Mouse (Mus musculus) CH12.LX (cell line): ENCODE results near the gene Rab28. TPM values are rescaled to one million over a fixed set of nuclear protein-coding genes. Genes with fewer than 3 reads are reported as not detected.
A peak's percentile ranks its signal among the peaks of the same experiment; 100 is the strongest.

ENCODE experiments used
- DNase-seq: peaks from one replicate; pipeline ENCODE4 v3.0.0-alpha.2; 2013; ENCODE audit errors: extremely low read depth
- H3K27ac ChIP-seq: 2 replicates; pipeline ENCODE4 v1.5.1; 2012; ENCODE audit warnings: low read depth, mild to moderate bottlenecking, control low read depth, moderate library complexity; ENCODE audit not compliant: insufficient read depth
- H3K27me3 ChIP-seq: replicated peaks from 2 replicates; pipeline ENCODE3; 2012; ENCODE audit warnings: inconsistent platforms
- H3K36me3 ChIP-seq, 2 experiments: replicated peaks in 1 of 2; 2 replicates each; pipeline versions ENCODE3 to v1.6.1; 2012; ENCODE audit warnings: inconsistent platforms in 1 of 2, low read length in 1 of 2, mild to moderate bottlenecking in 1 of 2, mixed read lengths in 1 of 2, moderate library complexity in 1 of 2; ENCODE audit not compliant: control insufficient read depth in 1 of 2, insufficient read depth in 1 of 2
- H3K4me1 ChIP-seq, 2 experiments: 2 replicates each; pipeline ENCODE4 v1.6.1; 2012; ENCODE audit warnings: inconsistent platforms in 1 of 2, moderate library complexity in 1 of 2; ENCODE audit not compliant: insufficient read depth in 2 of 2, control insufficient read depth in 1 of 2
- H3K4me2 ChIP-seq: 2 replicates; pipeline ENCODE4 v1.6.1; 2012; ENCODE audit warnings: low read depth, mild to moderate bottlenecking, control low read depth; ENCODE audit not compliant: poor library complexity, insufficient read depth, severe bottlenecking
- H3K4me3 ChIP-seq, 3 experiments: fragments of 150-350 bp in 1 of 3; sonication (generic) in 1 of 3; replicated peaks in 1 of 3; 2 replicates each; pipeline versions ENCODE3 to v1.5.1; 2011 to 2012; ENCODE audit warnings: low read depth in 2 of 3, low read length in 2 of 3, mild to moderate bottlenecking in 2 of 3, moderate library complexity in 2 of 3, control low read depth in 1 of 3, improper control_type of control experiment in 1 of 3, inconsistent platforms in 1 of 3, mixed read lengths in 1 of 3; ENCODE audit not compliant: poor library complexity in 1 of 3
- H3K79me2 ChIP-seq: replicated peaks from 2 replicates; pipeline ENCODE4 v1.6.1; 2012; ENCODE audit warnings: mild to moderate bottlenecking, moderate library complexity; ENCODE audit not compliant: control insufficient read depth, poor library complexity, insufficient read depth, severe bottlenecking; ENCODE audit errors: extremely low read depth
- H3K9ac ChIP-seq: 2 replicates; pipeline ENCODE4 v1.6.1; 2012; ENCODE audit warnings: low read depth, mild to moderate bottlenecking, control low read depth, moderate library complexity; ENCODE audit not compliant: insufficient read depth
- H3K9me3 ChIP-seq: replicated peaks from 2 replicates; pipeline ENCODE3; 2012; ENCODE audit warnings: low read length, inconsistent platforms, mixed read lengths
- CHD1 ChIP-seq: IDR thresholded peaks from 2 replicates; pipeline ENCODE4 v1.6.1; 2012; ENCODE audit warnings: low read depth, low read length, improper control_type of control experiment, inconsistent platforms
- CTCF ChIP-seq, 2 experiments: IDR thresholded peaks in 1 of 2; conservative IDR thresholded peaks in 1 of 2; 2 replicates each; pipeline ENCODE4 v1.5.1; 2011 to 2012; ENCODE audit warnings: low read depth in 2 of 2, low read length in 2 of 2, improper control_type of control experiment in 1 of 2, inconsistent platforms in 1 of 2, mild to moderate bottlenecking in 1 of 2, moderate library complexity in 1 of 2
- E2F4 ChIP-seq: IDR thresholded peaks from 2 replicates; pipeline ENCODE4 v1.6.1; 2011; ENCODE audit warnings: low read depth, low read length, improper control_type of control experiment; ENCODE audit not compliant: insufficient replicate concordance
- EP300 ChIP-seq: IDR thresholded peaks from 2 replicates; pipeline ENCODE4 v1.6.1; 2011; ENCODE audit warnings: low read length, improper control_type of control experiment
- GABPA ChIP-seq: IDR thresholded peaks from 2 replicates; pipeline ENCODE4 v1.6.1; 2012; ENCODE audit warnings: low read depth, low read length, improper control_type of control experiment, inconsistent platforms; ENCODE audit not compliant: insufficient replicate concordance
- HCFC1 ChIP-seq: IDR thresholded peaks from 2 replicates; pipeline ENCODE4 v1.6.1; 2012; ENCODE audit warnings: low read depth, mild to moderate bottlenecking, inconsistent platforms, low read length, improper control_type of control experiment
- JUN ChIP-seq: IDR thresholded peaks from 2 replicates; pipeline ENCODE4 v1.6.1; 2011; ENCODE audit warnings: low read depth, mild to moderate bottlenecking, low read length, improper control_type of control experiment, moderate library complexity; ENCODE audit not compliant: insufficient read depth
- JUND ChIP-seq: conservative IDR thresholded peaks from 2 replicates; pipeline ENCODE4 v1.6.1; 2011; ENCODE audit warnings: low read depth, low read length, improper control_type of control experiment
- MAX ChIP-seq: IDR thresholded peaks from 2 replicates; pipeline ENCODE4 v1.6.1; 2011; ENCODE audit warnings: low read length, improper control_type of control experiment
- MAZ ChIP-seq: IDR thresholded peaks from 2 replicates; pipeline ENCODE4 v1.6.1; 2012; ENCODE audit warnings: low read depth, mild to moderate bottlenecking, inconsistent platforms, low read length, improper control_type of control experiment, moderate library complexity
- MYC ChIP-seq: IDR thresholded peaks from 2 replicates; pipeline ENCODE4 v1.6.1; 2011; ENCODE audit warnings: low read depth, mild to moderate bottlenecking, improper control_type of control experiment, low read length
- PAX5 ChIP-seq: IDR thresholded peaks from 2 replicates; pipeline ENCODE4 v1.6.1; 2012; ENCODE audit warnings: low read length, inconsistent platforms, mixed read lengths
- POLR2AphosphoS2 ChIP-seq: IDR thresholded peaks from 2 replicates; pipeline ENCODE4 v1.6.1; 2011; ENCODE audit warnings: low read depth, low read length, improper control_type of control experiment
- RCOR1 ChIP-seq: conservative IDR thresholded peaks from 2 replicates; pipeline ENCODE4 v1.6.1; 2012; ENCODE audit warnings: low read depth, mild to moderate bottlenecking, inconsistent platforms, low read length, improper control_type of control experiment
- SIN3A ChIP-seq: IDR thresholded peaks from 2 replicates; pipeline ENCODE4 v1.6.1; 2012; ENCODE audit warnings: low read length, improper control_type of control experiment, inconsistent platforms
- SMC3 ChIP-seq: IDR thresholded peaks from 2 replicates; pipeline ENCODE4 v1.6.1; 2011; ENCODE audit warnings: low read depth, low read length, improper control_type of control experiment
- TBP ChIP-seq: conservative IDR thresholded peaks from 2 replicates; pipeline ENCODE4 v1.6.1; 2011; ENCODE audit warnings: low read depth, low read length, improper control_type of control experiment
- TCF12 ChIP-seq: IDR thresholded peaks from 2 replicates; pipeline ENCODE4 v1.6.1; 2014; ENCODE audit warnings: low read depth, mild to moderate bottlenecking, inconsistent platforms, low read length, improper control_type of control experiment
- UBTF ChIP-seq: IDR thresholded peaks from 2 replicates; pipeline ENCODE4 v1.6.1; 2012; ENCODE audit warnings: low read depth, mild to moderate bottlenecking, inconsistent platforms, low read length, improper control_type of control experiment, moderate library complexity
- ZC3H11A ChIP-seq: IDR thresholded peaks from 2 replicates; pipeline ENCODE4 v1.6.1; 2012; ENCODE audit warnings: low read depth, mild to moderate bottlenecking, inconsistent platforms, low read length, improper control_type of control experiment
- ZMIZ1 ChIP-seq: IDR thresholded peaks from 2 replicates; pipeline ENCODE4 v1.6.1; 2012; ENCODE audit warnings: low read depth, mild to moderate bottlenecking, inconsistent platforms, low read length, improper control_type of control experiment
- ZNF384 ChIP-seq: IDR thresholded peaks from 2 replicates; pipeline ENCODE4 v1.6.1; 2012; ENCODE audit warnings: low read depth, low read length, improper control_type of control experiment, inconsistent platforms
- dilution Hi-C: fragments of 300-500 bp; cut with MboI; formaldehyde crosslinking; loops from 2 replicates; pipeline ENCODE4 v1.14.3; 2020; ENCODE audit warnings: low sequenced_read_pairs; ENCODE audit not compliant: extremely low pct_unique_long_range_greater_than_20kb, extremely low pct_ligation_motif_present
- in situ Hi-C: fragments of 300-500 bp; cut with MboI; formaldehyde crosslinking; loops from 3 replicates; pipeline ENCODE4 v1.14.3; 2019; ENCODE audit warnings: low sequenced_read_pairs, low pct_ligation_motif_present, low pct_unique_long_range_greater_than_20kb, mixed read lengths
- polyA plus RNA-seq: library from polyadenylated mRNA; unstranded; fragments of >175 nt; gene quantifications from 2 replicates; pipeline ENCODE4 v1.2.1, GENCODE M21; 2012; ENCODE audit warnings: low read depth; ENCODE audit not compliant: insufficient read length
- total RNA-seq, 2 experiments: library from RNA; depleted of rRNA; stranded (reverse); fragments of 300-350 nt in 1 of 2; fragments of >200 nt in 1 of 2; gene quantifications; 2 replicates each; pipeline ENCODE4 v1.2.3; 2012 to 2014

The Rab28 gene
- total and polyA plus RNA-seq, 3 experiments, result 41.1 to 90.6 (median 42.2) TPM

DNA sequence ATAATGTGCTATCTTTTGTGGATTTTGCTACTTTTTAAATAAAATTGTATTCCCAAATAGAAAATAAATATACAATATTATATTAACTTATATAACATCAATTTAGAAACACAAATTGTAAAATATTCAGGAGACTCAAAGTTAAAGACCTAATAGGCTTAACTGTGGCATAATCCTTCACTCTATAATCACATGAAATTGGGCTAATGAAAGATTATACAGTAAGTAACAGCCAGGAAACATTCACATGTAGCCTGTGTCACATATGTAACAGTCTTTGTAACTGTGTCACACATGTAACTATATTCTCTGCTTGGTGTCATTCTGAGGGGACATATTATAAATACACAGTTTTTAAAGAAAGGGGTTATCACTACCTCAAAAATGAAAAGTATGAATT, 22.9 kb downstream of the Rab28 start:
- no peaks in the 10 kb centered on the region for H3K79me2 ChIP-seq
- dilution Hi-C loops (no loop called here), in situ Hi-C loops (no loop called here)
- no peaks in the 10 kb centered on the region for H3K27me3 ChIP-seq
- no peak overlapping the region for H3K4me3 ChIP-seq
- DNase-seq, result no peak
- no peaks in the 10 kb centered on the region for H3K9me3 ChIP-seq
- no peak for TF ChIP-seq ZNF384
- no peak for TF ChIP-seq ZC3H11A
- TF ChIP-seq POLR2AphosphoS2, result no peak
- TF ChIP-seq GABPA, result no peak
- TF ChIP-seq ZMIZ1, result no peak
- TF ChIP-seq CTCF (conservative IDR thresholded peaks at IDR 0.05 in 1 of 2, IDR thresholded peaks at IDR 0.05 in 1 of 2; ENCODE audit: low read depth in 2 of 2, low read length in 2 of 2), result no peak
- H3K36me3 ChIP-seq, result peaks cover 0 to 20% of the 10 kb centered on the region in 2 experiments
- peaks cover 0 to 11% of the 10 kb centered on the region in 2 experiments; a peak in 2 of 4 replicates for H3K4me1 ChIP-seq
- H3K9ac ChIP-seq, result no peak overlapping the region
- no peak overlapping the region for H3K27ac ChIP-seq
- H3K4me2 ChIP-seq, result no peak overlapping the region

DNA sequence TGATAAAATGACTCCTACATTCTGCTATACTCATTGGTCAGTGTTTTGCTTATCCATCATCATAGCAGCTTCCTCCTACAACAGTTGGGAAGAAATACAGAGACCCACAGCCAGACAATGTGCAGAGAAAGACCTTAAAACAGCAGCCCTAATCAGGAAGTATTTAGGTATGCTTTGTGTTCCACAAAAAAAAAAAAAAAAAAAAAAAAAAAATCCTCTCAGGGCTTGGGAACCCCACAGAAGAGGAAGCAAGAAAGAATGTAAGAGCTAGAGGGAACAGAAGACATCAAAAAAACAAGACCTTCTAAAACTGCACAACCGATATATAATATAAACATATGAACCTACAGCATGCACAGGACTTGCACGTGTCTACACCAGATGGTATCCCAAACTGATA, 24.0 kb downstream of the Rab28 start:
- H3K4me2 ChIP-seq, result no peak overlapping the region
- peak; percentile 92 for TF ChIP-seq ZNF384
- TF ChIP-seq CHD1, result no peak
- no peak for TF ChIP-seq EP300
- no peak for TF ChIP-seq GABPA
- no peak for TF ChIP-seq HCFC1

DNA sequence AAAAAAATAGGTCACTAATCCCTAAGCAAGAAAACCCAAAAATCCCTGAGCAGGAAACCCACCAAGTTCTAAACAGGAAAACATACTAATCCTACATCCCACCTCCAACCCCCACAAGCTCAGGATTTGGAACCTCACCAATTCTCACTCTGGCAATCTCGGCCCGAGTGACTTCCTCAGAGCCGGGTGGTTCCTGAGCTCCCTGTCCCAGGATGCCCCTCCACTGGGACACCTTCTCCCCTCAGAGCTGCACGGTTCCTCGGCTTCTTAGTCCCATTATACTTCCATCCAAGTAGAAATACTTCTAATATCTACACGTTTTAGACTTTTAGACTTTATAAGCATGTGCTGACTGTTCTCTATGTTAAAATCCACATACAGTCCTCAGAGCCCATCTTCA, 41.9 kb downstream of the Rab28 start:
- TF ChIP-seq CHD1, result no peak
- TF ChIP-seq SMC3, result no peak
- no peak for TF ChIP-seq HCFC1
- TF ChIP-seq PAX5, result no peak
- no peak for TF ChIP-seq TCF12
- no peak for TF ChIP-seq MAZ
- TF ChIP-seq UBTF, result no peak
- TF ChIP-seq GABPA, result no peak
- no peak for TF ChIP-seq POLR2AphosphoS2
- no peak for TF ChIP-seq MYC
- no peak for TF ChIP-seq MAX
- TF ChIP-seq E2F4, result no peak
- TF ChIP-seq JUN, result no peak
- no peak for TF ChIP-seq JUND
- TF ChIP-seq EP300, result no peak
- TF ChIP-seq TBP, result no peak
- no peak for TF ChIP-seq RCOR1
- TF ChIP-seq CTCF (conservative IDR thresholded peaks at IDR 0.05 in 1 of 2, IDR thresholded peaks at IDR 0.05 in 1 of 2; ENCODE audit: low read depth in 2 of 2, low read length in 2 of 2), result no peak
- TF ChIP-seq SIN3A, result no peak
- dilution Hi-C loops, result no loop called here
- Histone ChIP-seq H3K79me2 (no peaks in the 10 kb centered on the region), H3K36me3 (peaks cover 0 to 7% of the 10 kb centered on the region in 2 experiments), H3K27me3 (no peaks in the 10 kb centered on the region), H3K4me2 (no peak overlapping the region), H3K4me1 (no peaks in the 10 kb centered on the region), H3K9ac (no peak overlapping the region), H3K27ac (no peak overlapping the region), H3K4me3 (no peak overlapping the region), H3K9me3 (no peaks in the 10 kb centered on the region)
- no peak for DNase-seq
- in situ Hi-C loops, result no loop called here

More for the DNA sequence above, 24.0 kb downstream of the Rab28 start:
- H3K27ac ChIP-seq, result no peak overlapping the region
- peaks cover 0 to 16% of the 10 kb centered on the region in 2 experiments for H3K36me3 ChIP-seq
- no peak overlapping the region for H3K9ac ChIP-seq
- H3K27me3 ChIP-seq, result no peaks in the 10 kb centered on the region
- dilution Hi-C loops (no loop called here), in situ Hi-C loops (no loop called here)
- no peak overlapping the region for H3K4me3 ChIP-seq
- H3K9me3 ChIP-seq, result no peaks in the 10 kb centered on the region
- DNase-seq, result no peak
- no peaks in the 10 kb centered on the region for H3K79me2 ChIP-seq
- H3K4me1 ChIP-seq, result peaks cover 0 to 11% of the 10 kb centered on the region in 2 experiments; a peak in 2 of 4 replicates
